Mouse (Mus musculus): ENCODE results near the gene Wdr91. TPM values are rescaled to one million over a fixed set of nuclear protein-coding genes. Genes with fewer than 3 reads are reported as not detected.

Wdr91 gene
- polyA plus RNA-seq, 1 experiment from 2014 or later, result 8.3 TPM

DNA sequence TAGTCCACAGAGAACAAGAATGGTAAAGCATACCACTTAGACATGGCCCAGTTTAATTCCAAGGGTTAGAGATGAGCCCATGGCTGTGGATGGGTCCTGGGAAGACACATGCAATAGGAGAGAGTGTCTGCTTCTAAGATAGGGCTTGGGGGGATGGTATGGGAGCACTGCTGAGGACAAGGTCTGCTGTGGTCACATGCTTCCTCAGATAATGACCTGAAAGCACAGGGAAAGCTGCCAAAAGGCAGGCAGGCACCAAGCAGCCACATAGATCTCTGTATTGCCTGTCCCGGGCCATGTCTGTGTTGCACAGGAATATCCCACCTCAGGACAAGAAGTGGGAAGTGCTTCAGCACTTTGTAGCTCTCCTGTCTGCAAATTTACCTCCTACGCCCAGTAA is 11.5 kb downstream of the Wdr91 start:
- Histone ChIP-seq H3K4me1 (ENCODE audit: control insufficient read depth, insufficient read depth, low read length) (peaks cover 40% of the 10 kb centered on the region), H3K4me3 (ENCODE audit: low read length) (no peak overlapping the region), H3K4me2 (ENCODE audit: low read depth, low read length) (peak overlapping the region; percentile 8; the same call in 1 of the 2 replicates), H3K27me3 (ENCODE audit: control insufficient read depth, insufficient read depth, low read length) (no peaks in the 10 kb centered on the region), H3K27ac (ENCODE audit: low read length) (peak overlapping the region; percentile 62), H3K9me3 (replicated peaks; ENCODE audit: control insufficient read depth, low read length) (no peaks in the 10 kb centered on the region), H3K36me3 (ENCODE audit: control insufficient read depth, insufficient read depth) (peaks cover 41% of the 10 kb centered on the region), H3K9ac (ENCODE audit: low read length) (no peak overlapping the region)
- WGBS, result 44% methylated on average over 2 of the region's 2 CpGs
- ATAC-seq (replicated peaks; ENCODE audit: extremely low read depth, insufficient read depth, low FRiP score), result peak; percentile 52; the same call in 1 of the 2 replicates

DNA sequence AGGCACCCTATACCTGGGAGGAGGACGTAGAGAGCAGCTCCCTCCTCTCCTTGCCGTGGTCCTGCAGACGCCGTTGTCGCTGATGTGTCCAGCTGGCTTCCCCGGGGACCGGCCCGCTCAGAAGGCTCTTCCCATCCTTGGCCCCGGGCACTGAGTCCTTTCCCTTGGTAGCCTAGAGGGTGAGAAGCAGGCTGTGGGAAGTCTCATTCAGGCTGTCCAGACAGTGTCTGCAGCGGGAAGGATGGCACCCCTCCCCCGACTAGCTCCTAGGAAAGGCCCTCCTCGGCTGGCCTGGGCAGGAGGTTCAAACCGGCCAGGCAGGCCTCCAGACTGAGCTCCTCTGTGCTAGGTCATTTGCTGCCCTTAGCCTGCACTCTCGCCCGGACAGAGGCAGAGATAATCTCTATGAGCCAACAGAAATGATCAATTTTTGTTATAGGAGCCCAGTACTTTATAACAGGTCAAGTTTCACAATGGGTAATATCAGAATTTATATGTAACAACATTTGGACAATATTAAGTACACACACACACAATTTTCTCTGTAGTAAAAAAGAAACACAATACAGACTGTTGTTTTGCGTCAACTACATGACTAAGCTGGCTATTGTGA is 14.4 kb downstream of the Wdr91 start:
- Histone ChIP-seq H3K9me3 (replicated peaks; ENCODE audit: control insufficient read depth, low read length) (no peaks in the 10 kb centered on the region), H3K9ac (ENCODE audit: low read length) (no peak overlapping the region), H3K4me2 (ENCODE audit: low read depth, low read length) (no peak overlapping the region), H3K4me1 (ENCODE audit: control insufficient read depth, insufficient read depth, low read length) (peaks cover 15% of the 10 kb centered on the region), H3K36me3 (ENCODE audit: control insufficient read depth, insufficient read depth) (peaks cover 52% of the 10 kb centered on the region), H3K27me3 (ENCODE audit: control insufficient read depth, insufficient read depth, low read length) (no peaks in the 10 kb centered on the region), H3K27ac (ENCODE audit: low read length) (no peak overlapping the region), H3K4me3 (ENCODE audit: low read length) (no peak overlapping the region)
- no peak for ATAC-seq (replicated peaks; ENCODE audit: extremely low read depth, insufficient read depth, low FRiP score)
- 58% methylated on average over 16 of the region's 16 CpGs for WGBS

DNA sequence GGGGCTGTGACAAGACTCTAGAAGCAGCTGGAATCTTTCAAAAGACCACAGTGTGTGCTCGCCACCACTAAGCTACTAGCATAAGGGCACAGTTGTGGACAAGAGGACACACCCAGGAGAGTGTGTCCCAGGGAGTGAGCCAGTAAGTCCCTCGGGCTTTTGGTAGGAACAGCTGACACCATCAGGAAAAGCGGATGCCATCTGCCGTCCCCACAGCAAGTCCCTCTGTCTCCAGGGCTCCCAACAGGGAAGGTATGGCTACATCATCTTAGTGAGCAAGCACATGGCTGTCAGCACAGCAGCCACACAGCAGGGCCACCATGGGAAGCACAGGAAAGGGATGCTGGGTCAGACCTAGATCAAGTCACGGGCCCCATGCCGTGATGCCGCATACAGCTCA is 15.1 kb downstream of the Wdr91 start:
- 89% methylated on average over 7 of the region's 7 CpGs for WGBS
- ATAC-seq (replicated peaks; ENCODE audit: extremely low read depth, insufficient read depth, low FRiP score), result no peak

DNA sequence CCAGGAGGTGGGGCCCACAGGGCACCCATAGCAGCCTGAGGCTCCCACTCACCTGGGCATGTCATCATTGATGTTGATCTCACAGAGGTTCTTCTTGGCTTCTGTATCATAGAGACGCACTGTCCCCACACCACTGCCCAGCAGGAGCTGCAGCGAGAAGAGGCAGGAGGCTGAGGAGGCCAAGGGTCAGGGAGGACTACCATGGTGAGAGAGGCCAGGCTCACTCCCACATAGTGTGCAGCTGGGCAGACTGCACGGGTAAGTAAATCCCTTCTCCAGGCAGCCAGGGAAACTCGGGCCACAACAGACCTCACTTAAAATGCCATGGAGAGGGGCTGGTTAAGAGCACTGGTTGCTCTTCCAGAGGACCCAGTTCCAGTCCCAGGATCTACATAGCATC is 21.5 kb downstream of the Wdr91 start:
- Histone ChIP-seq H3K9ac (ENCODE audit: low read length) (no peak overlapping the region), H3K36me3 (ENCODE audit: control insufficient read depth, insufficient read depth) (peaks cover 43% of the 10 kb centered on the region), H3K27me3 (ENCODE audit: control insufficient read depth, insufficient read depth, low read length) (no peaks in the 10 kb centered on the region), H3K4me3 (ENCODE audit: low read length) (no peak overlapping the region), H3K4me1 (ENCODE audit: control insufficient read depth, insufficient read depth, low read length) (no peaks in the 10 kb centered on the region; the same call in 1 of the 2 replicates), H3K9me3 (replicated peaks; ENCODE audit: control insufficient read depth, low read length) (no peaks in the 10 kb centered on the region), H3K4me2 (ENCODE audit: low read depth, low read length) (no peak overlapping the region), H3K27ac (ENCODE audit: low read length) (no peak overlapping the region)
- WGBS, result 56% methylated on average over 4 of the region's 4 CpGs
- ATAC-seq (replicated peaks; ENCODE audit: extremely low read depth, insufficient read depth, low FRiP score), result no peak

More for the DNA sequence above, 15.1 kb downstream of the Wdr91 start:
- Histone ChIP-seq H3K4me3 (ENCODE audit: low read length) (no peak overlapping the region), H3K9me3 (replicated peaks; ENCODE audit: control insufficient read depth, low read length) (no peaks in the 10 kb centered on the region), H3K27me3 (ENCODE audit: control insufficient read depth, insufficient read depth, low read length) (no peaks in the 10 kb centered on the region), H3K4me1 (ENCODE audit: control insufficient read depth, insufficient read depth, low read length) (peaks cover 12% of the 10 kb centered on the region), H3K4me2 (ENCODE audit: low read depth, low read length) (no peak overlapping the region), H3K9ac (ENCODE audit: low read length) (no peak overlapping the region), H3K36me3 (ENCODE audit: control insufficient read depth, insufficient read depth) (peaks cover 54% of the 10 kb centered on the region), H3K27ac (ENCODE audit: low read length) (no peak overlapping the region)

DNA sequence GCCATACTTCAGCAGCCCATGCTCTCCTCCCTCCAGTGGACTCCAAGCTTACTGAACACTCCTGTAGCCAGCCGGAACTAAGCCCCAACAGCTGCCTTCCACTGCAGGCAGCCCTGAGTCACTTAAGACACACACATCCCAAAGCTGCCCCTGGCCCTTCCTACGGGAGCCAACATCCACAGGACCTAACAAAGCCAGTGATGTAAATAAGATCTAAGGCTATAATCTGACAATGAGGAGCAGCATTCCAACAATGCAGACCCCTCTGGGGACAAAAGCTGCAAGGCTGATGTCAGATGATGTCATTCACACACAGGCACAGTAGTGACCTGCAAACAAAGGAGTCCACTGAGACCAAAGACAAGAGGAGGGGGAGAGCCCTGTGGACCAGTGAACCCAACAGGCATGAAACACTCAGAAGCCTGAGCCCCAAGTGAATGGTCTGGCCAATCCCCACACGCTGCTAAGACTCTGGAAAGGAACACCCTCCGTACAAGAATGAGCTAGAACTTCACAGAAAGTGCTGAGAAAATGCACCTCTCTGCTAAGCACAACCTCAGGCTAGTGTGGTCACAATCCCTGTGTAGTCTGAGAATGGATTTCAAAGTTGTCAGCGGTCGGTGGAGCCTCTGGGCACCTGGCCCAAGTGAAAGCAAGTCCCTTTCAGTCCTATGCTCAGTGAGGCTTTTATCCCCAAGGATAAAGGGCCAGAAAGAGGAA is 23.4 kb downstream of the Wdr91 start:
- Histone ChIP-seq H3K27me3 (ENCODE audit: control insufficient read depth, insufficient read depth, low read length) (no peaks in the 10 kb centered on the region), H3K4me1 (ENCODE audit: control insufficient read depth, insufficient read depth, low read length) (no peaks in the 10 kb centered on the region; the same call in 1 of the 2 replicates), H3K36me3 (ENCODE audit: control insufficient read depth, insufficient read depth) (peaks cover 39% of the 10 kb centered on the region), H3K4me3 (ENCODE audit: low read length) (no peak overlapping the region), H3K9me3 (replicated peaks; ENCODE audit: control insufficient read depth, low read length) (no peaks in the 10 kb centered on the region), H3K27ac (ENCODE audit: low read length) (no peak overlapping the region), H3K4me2 (ENCODE audit: low read depth, low read length) (no peak overlapping the region), H3K9ac (ENCODE audit: low read length) (no peak overlapping the region)
- 65% methylated on average over 6 of the region's 6 CpGs for WGBS
- ATAC-seq (replicated peaks; ENCODE audit: extremely low read depth, insufficient read depth, low FRiP score), result no peak

DNA sequence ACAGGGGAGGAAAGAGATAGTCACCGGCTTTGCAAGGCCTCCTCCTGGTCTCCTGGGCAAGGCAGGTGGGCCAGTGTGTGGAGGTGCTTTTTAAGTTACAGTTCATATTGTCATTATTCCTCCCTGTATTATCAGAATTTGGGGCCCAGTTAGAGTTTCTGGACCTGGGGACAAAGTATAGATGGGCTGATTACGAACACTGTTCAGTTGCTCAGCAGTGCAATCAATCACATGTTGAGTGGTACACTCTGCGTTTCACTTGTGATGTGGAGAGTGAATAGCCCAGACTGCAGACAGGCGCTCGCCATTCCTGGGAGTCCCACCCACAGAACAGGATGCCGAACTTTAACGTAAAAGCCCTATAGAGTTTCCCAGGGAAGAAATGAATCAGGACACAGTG is 26.0 kb downstream of the Wdr91 start:
- Histone ChIP-seq H3K36me3 (ENCODE audit: control insufficient read depth, insufficient read depth) (peaks cover 25% of the 10 kb centered on the region), H3K27ac (ENCODE audit: low read length) (no peak overlapping the region), H3K4me3 (ENCODE audit: low read length) (no peak overlapping the region), H3K27me3 (ENCODE audit: control insufficient read depth, insufficient read depth, low read length) (no peaks in the 10 kb centered on the region), H3K4me2 (ENCODE audit: low read depth, low read length) (no peak overlapping the region), H3K9ac (ENCODE audit: low read length) (no peak overlapping the region), H3K4me1 (ENCODE audit: control insufficient read depth, insufficient read depth, low read length) (no peaks in the 10 kb centered on the region; the same call in 1 of the 2 replicates), H3K9me3 (replicated peaks; ENCODE audit: control insufficient read depth, low read length) (no peaks in the 10 kb centered on the region)
- ATAC-seq (replicated peaks; ENCODE audit: extremely low read depth, insufficient read depth, low FRiP score), result no peak
- WGBS, result 82% methylated on average over 7 of the region's 7 CpGs

DNA sequence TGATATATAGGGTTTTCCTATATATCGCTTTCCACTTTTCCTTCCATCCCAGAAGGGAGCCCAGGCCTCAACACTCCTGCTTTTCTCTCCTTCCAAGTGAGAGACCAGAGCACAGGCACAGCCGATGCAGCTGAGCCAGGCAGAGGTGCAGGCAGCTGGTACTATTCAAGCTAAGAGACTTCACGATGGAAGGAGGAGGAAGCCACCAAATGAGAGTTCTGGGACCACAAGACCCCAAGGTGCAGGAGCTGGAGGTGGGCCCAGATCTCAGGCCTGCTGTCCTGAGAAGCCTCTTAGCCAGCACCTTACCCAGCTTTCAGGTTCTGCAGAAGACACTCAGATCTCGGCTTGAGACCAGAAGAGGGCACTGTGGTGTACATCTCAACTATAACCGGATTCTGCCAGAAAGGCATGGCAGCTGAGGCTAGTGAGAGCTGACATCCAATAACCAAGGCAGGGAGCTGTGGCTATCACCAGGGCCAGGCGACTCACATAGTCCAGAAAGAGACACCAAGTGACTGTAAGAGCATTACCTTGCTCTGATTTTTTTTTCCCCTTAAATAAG is 30.7 kb downstream of the Wdr91 start:
- H3K27ac ChIP-seq (ENCODE audit: low read length), result no peak overlapping the region
- H3K27me3 ChIP-seq (ENCODE audit: control insufficient read depth, insufficient read depth, low read length), result no peaks in the 10 kb centered on the region
- WGBS, result 52% methylated on average over 6 of the region's 6 CpGs
- ATAC-seq (replicated peaks; ENCODE audit: extremely low read depth, insufficient read depth, low FRiP score), result no peak
- peaks cover 6% of the 10 kb centered on the region; the same call in 1 of the 2 replicates for H3K36me3 ChIP-seq (ENCODE audit: control insufficient read depth, insufficient read depth)
- H3K4me1 ChIP-seq (ENCODE audit: control insufficient read depth, insufficient read depth, low read length), result peaks cover 26% of the 10 kb centered on the region
- no peak overlapping the region for H3K9ac ChIP-seq (ENCODE audit: low read length)
- no peak overlapping the region for H3K4me3 ChIP-seq (ENCODE audit: low read length)
- H3K9me3 ChIP-seq (replicated peaks; ENCODE audit: control insufficient read depth, low read length), result no peaks in the 10 kb centered on the region
- H3K4me2 ChIP-seq (ENCODE audit: low read depth, low read length), result no peak overlapping the region

DNA sequence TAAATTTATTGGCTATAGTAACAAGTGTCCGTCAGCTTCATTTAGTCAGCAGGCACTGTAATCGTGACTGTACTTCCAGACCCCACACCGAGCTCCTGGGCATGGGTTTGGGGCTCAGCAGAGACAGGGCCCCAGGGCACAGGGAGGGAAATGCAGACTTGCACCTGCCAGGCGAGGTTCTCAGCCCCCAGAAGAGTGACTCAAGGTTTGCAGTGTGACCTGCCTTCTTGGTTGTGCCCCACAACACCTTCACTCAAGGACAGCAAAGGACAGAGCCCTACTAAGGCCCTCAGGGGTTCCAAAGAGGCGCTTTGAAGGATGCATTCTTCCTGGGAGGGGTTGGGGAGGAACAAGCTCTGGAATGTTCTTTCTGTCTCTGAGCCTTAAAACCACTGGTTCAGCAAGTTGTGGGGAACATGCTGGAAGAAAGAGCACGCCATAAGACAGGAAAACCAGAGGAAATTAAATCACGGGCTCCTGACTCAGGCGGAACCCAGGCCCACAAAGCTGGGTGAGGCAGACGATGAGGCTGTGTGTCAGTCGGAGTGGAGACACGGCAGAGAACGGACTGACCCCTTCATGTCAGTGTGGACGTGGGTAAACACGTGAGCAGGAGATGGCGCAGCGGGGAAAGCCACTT is 31.5 kb downstream of the Wdr91 start:
- no peak overlapping the region for H3K4me3 ChIP-seq (ENCODE audit: low read length)
- no peaks in the 10 kb centered on the region for H3K9me3 ChIP-seq (replicated peaks; ENCODE audit: control insufficient read depth, low read length)
- H3K9ac ChIP-seq (ENCODE audit: low read length), result no peak overlapping the region
- no peaks in the 10 kb centered on the region for H3K27me3 ChIP-seq (ENCODE audit: control insufficient read depth, insufficient read depth, low read length)
- 88% methylated on average over 16 of the region's 16 CpGs for whole genome bisulfite sequencing
- ATAC-seq (replicated peaks; ENCODE audit: extremely low read depth, insufficient read depth, low FRiP score), result no peak
- no peak overlapping the region for H3K4me2 ChIP-seq (ENCODE audit: low read depth, low read length)
- peaks cover 33% of the 10 kb centered on the region for H3K4me1 ChIP-seq (ENCODE audit: control insufficient read depth, insufficient read depth, low read length)
- H3K27ac ChIP-seq (ENCODE audit: low read length), result no peak overlapping the region
- H3K36me3 ChIP-seq (ENCODE audit: control insufficient read depth, insufficient read depth), result peaks cover 6% of the 10 kb centered on the region; the same call in 1 of the 2 replicates

Data from heart, embryonic 16.5 days (tissue).